Mouse (Mus musculus): ENCODE measurements at regions not wholly inside any gene's neighbourhood (a gene's known extent, or its start where the extent isn't known, plus 50 kb on each side); places are given as distances from the start of the nearest gene placed in this dataset.

DNA sequence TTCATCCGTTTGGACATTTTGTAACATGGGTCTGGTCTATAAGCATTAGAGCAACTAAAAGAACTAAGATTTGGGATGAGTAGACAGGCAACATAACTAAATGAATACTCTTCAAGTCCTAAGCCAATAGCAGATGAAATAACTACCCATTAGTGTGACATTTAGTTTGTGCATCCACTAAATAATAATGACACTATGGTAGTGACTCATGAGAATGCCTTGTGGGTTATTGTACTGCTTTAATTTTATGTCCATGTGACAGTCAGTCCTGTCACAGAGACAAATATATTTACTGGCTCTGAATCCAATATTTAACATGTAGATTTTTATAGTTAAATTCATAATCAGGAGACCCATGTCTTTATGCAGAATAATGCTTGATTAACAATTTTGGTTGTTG lies 339.5 kb upstream of the Epha4 start:
- H3K9ac ChIP-seq (replicated peaks; ENCODE audit: low read depth) = no peak overlapping the region
- no peaks in the 10 kb centered on the region for H3K36me3 ChIP-seq (ENCODE audit: insufficient read depth, low read length)
- TF ChIP-seq CTCF (IDR thresholded peaks at IDR 0.05) (no peak), EP300 (IDR thresholded peaks at IDR 0.05) (no peak)
- DNase-seq (ENCODE audit: low spot score) (no peak), ATAC-seq (no peak)
- no peak overlapping the region for H3K4me3 ChIP-seq (ENCODE audit: low read depth, low read length)
- WGBS = 58% methylated on average over 1 of the region's 1 CpGs
- H3K27ac ChIP-seq (ENCODE audit: low read length) = no peak overlapping the region
- H3K4me1 ChIP-seq (ENCODE audit: insufficient read depth, low read depth, low read length) = no peaks in the 10 kb centered on the region
- H3K27me3 ChIP-seq (replicated peaks; ENCODE audit: insufficient read depth, low read length) = no peaks in the 10 kb centered on the region
- H3K9me3 ChIP-seq (ENCODE audit: low read length) = no peaks in the 10 kb centered on the region
- no peak overlapping the region for H3K4me2 ChIP-seq (replicated peaks; ENCODE audit: low read depth, low read length)

DNA sequence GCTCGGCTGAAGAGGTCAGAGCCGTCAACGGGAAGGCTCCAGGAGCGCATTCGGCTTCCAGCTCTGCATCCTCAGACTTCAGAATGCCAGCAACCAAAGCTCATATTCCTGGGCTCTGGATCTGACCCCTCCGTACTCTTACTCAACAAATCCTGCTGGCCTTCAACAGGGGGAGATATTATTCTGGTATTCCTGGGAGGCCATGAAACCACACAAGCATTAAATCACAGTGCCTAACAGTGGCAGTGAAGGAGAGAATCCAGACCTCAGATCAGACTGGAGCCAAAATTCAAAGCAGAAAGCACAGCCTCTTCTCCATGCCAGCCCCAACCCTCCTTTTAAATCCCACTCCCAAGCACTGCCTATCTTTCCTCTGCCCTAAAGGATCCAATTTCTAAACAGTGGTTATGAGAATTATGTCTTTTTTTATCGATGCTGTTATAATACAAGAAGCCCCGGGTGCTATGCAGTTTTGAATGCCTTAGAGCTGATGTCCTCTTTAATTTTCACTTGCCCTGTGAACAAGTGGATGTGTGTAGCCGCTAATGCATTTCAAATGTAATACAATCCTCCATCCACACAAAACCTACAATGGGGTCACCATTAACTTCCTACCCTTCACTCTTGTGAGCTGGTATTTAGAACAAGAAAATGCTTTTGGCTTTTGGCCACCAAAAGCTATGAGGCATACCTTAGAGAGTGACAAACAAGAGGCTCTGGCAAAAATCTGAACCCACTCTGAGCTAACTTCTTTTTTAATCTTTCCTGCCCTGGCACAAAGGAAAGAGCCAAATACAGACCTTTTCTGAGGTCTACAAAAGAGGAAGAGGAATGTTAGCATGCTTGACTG lies 333.1 kb upstream of the Epha4 start:
- 73% methylated on average over 9 of the region's 9 CpGs for WGBS
- Histone ChIP-seq H3K4me1 (ENCODE audit: insufficient read depth, low read depth, low read length) (no peaks in the 10 kb centered on the region), H3K27ac (ENCODE audit: low read length) (no peak overlapping the region), H3K9me3 (ENCODE audit: low read length) (no peaks in the 10 kb centered on the region), H3K27me3 (replicated peaks; ENCODE audit: insufficient read depth, low read length) (no peaks in the 10 kb centered on the region), H3K4me3 (ENCODE audit: low read depth, low read length) (no peak overlapping the region), H3K4me2 (replicated peaks; ENCODE audit: low read depth, low read length) (no peak overlapping the region), H3K36me3 (ENCODE audit: insufficient read depth, low read length) (no peaks in the 10 kb centered on the region), H3K9ac (replicated peaks; ENCODE audit: low read depth) (no peak overlapping the region)
- ATAC-seq (no peak), DNase-seq (ENCODE audit: low spot score) (no peak)
- TF ChIP-seq CTCF (IDR thresholded peaks at IDR 0.05) (no peak), EP300 (IDR thresholded peaks at IDR 0.05) (no peak)

DNA sequence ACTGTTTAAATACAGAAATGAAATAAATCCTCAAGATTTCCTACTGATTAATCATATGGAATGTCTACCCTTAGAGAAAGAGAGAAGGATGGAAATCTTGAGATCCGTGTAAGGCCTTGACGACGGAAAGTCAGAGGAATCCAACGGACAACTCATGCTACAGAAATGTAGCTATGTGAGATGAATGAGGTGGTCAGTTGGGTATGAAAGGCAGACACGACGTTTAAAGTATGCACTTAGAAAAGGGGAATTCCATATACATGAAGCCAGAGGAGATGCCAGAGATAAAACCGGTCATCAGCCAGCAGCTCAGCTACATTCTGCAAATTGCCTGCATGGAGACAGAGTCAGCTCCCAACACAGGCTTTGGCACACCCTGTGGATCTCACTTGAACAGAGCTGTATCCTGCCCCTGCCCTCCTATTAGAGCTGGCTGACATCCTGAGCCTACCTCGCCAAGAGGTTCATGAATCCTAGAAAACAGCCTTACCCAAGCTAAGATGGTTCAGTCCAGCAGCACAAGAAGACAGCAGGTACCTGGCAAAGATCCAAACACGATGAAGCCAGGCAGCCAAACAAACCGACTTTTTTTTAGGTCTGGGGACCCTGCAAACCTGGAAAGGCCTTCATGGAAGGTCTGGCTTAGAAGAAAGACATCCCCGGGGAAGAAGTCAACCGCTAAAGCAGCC lies 331.3 kb upstream of the Epha4 start:
- Histone ChIP-seq H3K4me1 (ENCODE audit: insufficient read depth, low read depth, low read length) (no peaks in the 10 kb centered on the region), H3K4me2 (replicated peaks; ENCODE audit: low read depth, low read length) (no peak overlapping the region), H3K36me3 (ENCODE audit: insufficient read depth, low read length) (no peaks in the 10 kb centered on the region), H3K9ac (replicated peaks; ENCODE audit: low read depth) (no peak overlapping the region), H3K27ac (ENCODE audit: low read length) (no peak overlapping the region), H3K4me3 (ENCODE audit: low read depth, low read length) (no peak overlapping the region), H3K27me3 (replicated peaks; ENCODE audit: insufficient read depth, low read length) (no peaks in the 10 kb centered on the region), H3K9me3 (ENCODE audit: low read length) (no peaks in the 10 kb centered on the region)
- 62% methylated on average over 12 of the region's 12 CpGs for WGBS
- ATAC-seq = peak; percentile 21; the same call in 1 of the 2 replicates
- no peak for DNase-seq (ENCODE audit: low spot score)
- peak; percentile 73 for TF ChIP-seq EP300 (IDR thresholded peaks at IDR 0.05)
- no peak for TF ChIP-seq CTCF (IDR thresholded peaks at IDR 0.05)

DNA sequence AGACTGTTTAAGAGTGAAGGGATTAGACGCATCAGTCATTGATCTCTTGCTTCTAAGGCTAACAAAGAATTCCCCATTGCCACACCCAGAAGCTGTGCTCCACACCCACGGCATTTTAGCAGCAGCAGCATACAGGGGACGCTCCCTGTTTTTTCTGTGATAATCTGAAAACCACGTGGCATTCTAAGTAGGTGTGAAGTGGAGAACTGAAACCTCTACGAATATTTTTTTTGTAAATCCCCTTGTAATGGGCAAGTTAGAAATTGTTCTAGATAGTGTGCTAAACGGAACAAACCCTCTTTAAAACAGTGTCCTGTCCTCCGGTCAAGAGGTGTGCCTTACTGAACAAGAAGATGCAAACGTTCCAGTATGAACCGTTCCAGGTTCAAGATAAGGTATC lies 325.8 kb upstream of the Epha4 start:
- no peaks in the 10 kb centered on the region for H3K27me3 ChIP-seq (replicated peaks; ENCODE audit: insufficient read depth, low read length)
- no peaks in the 10 kb centered on the region for H3K4me1 ChIP-seq (ENCODE audit: insufficient read depth, low read depth, low read length)
- no peaks in the 10 kb centered on the region for H3K36me3 ChIP-seq (ENCODE audit: insufficient read depth, low read length)
- no peak for DNase-seq (ENCODE audit: low spot score)
- no peak overlapping the region for H3K4me2 ChIP-seq (replicated peaks; ENCODE audit: low read depth, low read length)
- no peaks in the 10 kb centered on the region for H3K9me3 ChIP-seq (ENCODE audit: low read length)
- no peak overlapping the region for H3K4me3 ChIP-seq (ENCODE audit: low read depth, low read length)
- H3K27ac ChIP-seq (ENCODE audit: low read length) = no peak overlapping the region
- TF ChIP-seq EP300 (IDR thresholded peaks at IDR 0.05) = no peak
- no peak for ATAC-seq
- no peak overlapping the region for H3K9ac ChIP-seq (replicated peaks; ENCODE audit: low read depth)
- 45% methylated on average over 9 of the region's 9 CpGs for WGBS

DNA sequence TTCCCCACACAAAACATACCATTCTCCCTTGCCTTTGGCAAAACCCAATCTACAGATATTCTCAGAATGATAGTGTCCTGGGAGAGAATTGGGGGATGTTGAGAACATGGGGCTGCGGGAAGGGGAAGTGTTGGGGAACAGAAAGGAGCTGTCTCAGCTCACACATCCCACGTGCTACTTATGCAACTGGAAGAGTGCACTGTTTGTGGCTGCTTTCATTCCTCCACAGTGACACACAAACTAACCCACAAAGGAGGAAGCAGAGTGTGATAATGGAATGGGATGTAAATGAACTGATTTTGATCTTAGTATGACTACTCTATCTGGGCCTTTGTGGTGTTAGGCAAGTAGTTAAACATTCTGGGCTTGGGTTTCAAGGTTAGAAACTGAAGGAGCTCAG lies 317.3 kb upstream of the Epha4 start:
- TF ChIP-seq CTCF (IDR thresholded peaks at IDR 0.05) = no peak
- no peak for TF ChIP-seq EP300 (IDR thresholded peaks at IDR 0.05)
- no peak for DNase-seq (ENCODE audit: low spot score)
- no peaks in the 10 kb centered on the region for H3K27me3 ChIP-seq (replicated peaks; ENCODE audit: insufficient read depth, low read length)
- no peak for ATAC-seq
- no peaks in the 10 kb centered on the region for H3K36me3 ChIP-seq (ENCODE audit: insufficient read depth, low read length)
- H3K9me3 ChIP-seq (ENCODE audit: low read length) = no peaks in the 10 kb centered on the region
- H3K4me2 ChIP-seq (replicated peaks; ENCODE audit: low read depth, low read length) = no peak overlapping the region
- H3K27ac ChIP-seq (ENCODE audit: low read length) = no peak overlapping the region
- no peaks in the 10 kb centered on the region for H3K4me1 ChIP-seq (ENCODE audit: insufficient read depth, low read depth, low read length)
- H3K9ac ChIP-seq (replicated peaks; ENCODE audit: low read depth) = no peak overlapping the region
- 33% methylated on average over 2 of the region's 2 CpGs for WGBS
- H3K4me3 ChIP-seq (ENCODE audit: low read depth, low read length) = no peak overlapping the region

DNA sequence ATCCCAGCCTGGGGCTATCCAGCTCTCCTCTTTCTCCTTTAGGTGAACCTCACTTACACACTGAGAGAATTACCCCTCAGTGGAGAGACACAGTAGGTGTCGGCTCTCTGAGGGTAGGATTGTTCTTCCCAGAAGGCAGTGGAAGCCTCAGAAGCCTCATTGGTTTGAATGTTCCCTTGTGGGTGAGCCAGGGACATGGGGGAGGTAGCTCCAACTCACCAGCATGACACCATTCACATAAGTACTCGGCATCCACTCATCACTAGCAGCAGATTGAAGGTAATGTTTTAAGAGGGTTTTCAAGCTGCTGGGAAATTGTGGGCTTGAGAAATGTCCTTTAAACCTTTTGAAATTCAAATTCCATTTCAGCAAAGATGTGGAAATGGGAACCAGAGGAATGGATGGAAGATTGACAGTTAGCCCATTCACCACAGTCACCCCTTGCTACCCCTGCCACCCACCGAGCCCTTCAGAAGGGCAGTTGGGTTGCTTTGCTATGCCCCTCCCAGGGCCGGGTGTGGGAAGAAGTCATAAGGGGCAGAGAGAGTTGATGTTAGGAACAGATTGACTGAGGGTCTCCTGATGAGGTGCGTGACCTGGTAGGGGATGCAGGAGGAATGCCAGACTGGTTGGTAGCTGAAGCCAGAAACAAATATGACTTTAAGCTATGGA lies 310.0 kb upstream of the Epha4 start:
- H3K36me3 ChIP-seq (ENCODE audit: insufficient read depth, low read length) = no peaks in the 10 kb centered on the region
- no peaks in the 10 kb centered on the region for H3K4me1 ChIP-seq (ENCODE audit: insufficient read depth, low read depth, low read length)
- DNase-seq (ENCODE audit: low spot score) (no peak), ATAC-seq (no peak)
- H3K27ac ChIP-seq (ENCODE audit: low read length) = no peak overlapping the region
- H3K4me2 ChIP-seq (replicated peaks; ENCODE audit: low read depth, low read length) = no peak overlapping the region
- H3K4me3 ChIP-seq (ENCODE audit: low read depth, low read length) = no peak overlapping the region
- H3K27me3 ChIP-seq (replicated peaks; ENCODE audit: insufficient read depth, low read length) = no peaks in the 10 kb centered on the region
- H3K9me3 ChIP-seq (ENCODE audit: low read length) = no peaks in the 10 kb centered on the region
- 49% methylated on average over 5 of the region's 5 CpGs for WGBS
- H3K9ac ChIP-seq (replicated peaks; ENCODE audit: low read depth) = no peak overlapping the region
- TF ChIP-seq CTCF (IDR thresholded peaks at IDR 0.05) (no peak), EP300 (IDR thresholded peaks at IDR 0.05) (no peak)

Data from lung, postnatal 0 days (tissue).